Mouse (Mus musculus): ENCODE measurements around the gene Snrpa. TPM values are rescaled to one million over a fixed set of nuclear protein-coding genes. Genes with fewer than 3 reads are reported as not detected.
"Not testable (repeated sequence)": the region's sequence is repeated elsewhere in the genome, so short reads cannot be mapped to it uniquely, and the experiment has no call there.

The Snrpa gene
- 233 and 245 TPM in 2 replicates for polyA plus RNA-seq (2015; fragmentation: Nextera tagmentation; extraction: Ambion mirVana)

DNA sequence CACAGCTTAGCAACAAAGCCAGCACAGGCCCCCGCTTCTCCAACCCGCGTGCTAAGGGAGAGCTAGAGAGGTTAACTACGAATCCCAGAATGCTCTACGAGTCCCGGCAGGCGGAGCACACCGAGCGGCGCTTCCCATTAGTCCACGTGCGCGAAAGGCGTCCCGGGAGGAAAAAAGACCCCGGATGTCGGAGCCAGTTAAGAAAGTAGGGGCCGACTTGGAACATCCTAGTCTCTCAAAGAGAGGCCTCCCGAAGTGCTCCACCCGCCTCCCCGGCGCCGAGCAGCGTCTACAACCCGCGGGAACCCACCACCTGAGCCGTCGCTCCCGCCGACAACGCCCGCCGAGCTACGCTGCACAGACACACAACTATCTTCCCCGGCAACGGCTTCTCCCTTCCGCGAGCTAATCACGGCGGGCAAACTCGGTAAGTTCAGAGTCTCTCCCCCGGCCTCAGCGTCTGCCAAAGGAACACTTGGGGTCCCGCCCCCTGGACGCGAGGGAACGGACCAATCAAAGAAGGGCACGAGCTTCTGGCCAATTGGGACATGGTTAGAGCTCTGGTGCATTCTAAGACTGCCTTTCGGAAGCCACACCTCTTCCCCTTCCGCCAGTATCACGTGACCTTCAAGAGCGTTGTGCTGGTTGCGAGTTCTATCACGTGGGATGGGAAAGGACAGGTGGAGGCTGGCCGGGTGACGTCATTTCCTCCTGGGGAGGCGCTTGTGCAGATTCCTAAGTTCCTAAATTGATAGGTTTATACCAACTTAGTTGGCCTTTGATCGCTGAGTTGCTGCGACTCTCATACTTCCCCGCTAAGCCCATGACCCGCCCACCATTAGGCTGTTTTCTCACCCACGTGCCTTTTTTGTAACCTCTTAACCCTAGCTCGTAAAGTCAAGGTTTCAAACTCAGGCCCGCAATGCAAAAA, at the start of gene Snrpa, which contains the start of gene BC024978:
Gene Snrpa (minus strand): TSS at position 591 of the 931 bp plus-strand sequence.
Gene BC024978 (plus strand): TSS at position 101 of the 931 bp plus-strand sequence.
- Histone ChIP-seq H3K9me3 (no peaks in the 10 kb centered on the region), H3K4me3 (replicated peaks) (peak within 1 kb of the TSS; percentile 86), H3K4me2 (replicated peaks) (peak within 1 kb of the TSS; percentile 95), H3K9ac (replicated peaks) (peak within 1 kb of the TSS; percentile 86), H3K27ac (peak within 1 kb of the TSS; percentile 97), H3K4me1 (replicated peaks) (peaks cover 30% of the 10 kb centered on the region), H3K36me3 (peaks cover 41% of the 10 kb centered on the region), H3K27me3 (no peaks in the 10 kb centered on the region)
- peak; percentile 99 for ATAC-seq
- 1% methylated on average over 64 of the region's 64 CpGs for WGBS

DNA sequence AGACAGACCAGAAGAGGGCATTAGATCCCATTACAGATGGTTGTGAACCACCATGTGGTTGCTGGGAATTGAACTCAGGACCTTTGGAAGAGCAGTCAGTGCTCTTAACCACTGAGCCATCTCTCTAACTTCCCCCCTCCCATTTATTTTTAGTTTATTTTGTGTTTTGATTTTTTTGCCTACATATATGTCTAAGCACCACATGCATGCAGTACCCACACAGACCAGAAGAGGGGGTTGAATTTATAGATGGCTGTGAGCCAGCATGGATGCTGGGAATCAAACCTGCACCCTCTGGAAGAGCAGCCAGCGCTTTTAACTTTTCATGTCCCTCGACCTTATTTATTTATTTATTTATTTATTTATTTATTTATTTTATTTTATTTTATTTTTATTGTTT, 48.0 kb upstream of the Snrpa start:
- H3K9me3 ChIP-seq; H3K4me1 ChIP-seq (replicated peaks); H3K4me3 ChIP-seq (replicated peaks); ATAC-seq; H3K9ac ChIP-seq (replicated peaks); H3K27ac ChIP-seq; H3K4me2 ChIP-seq (replicated peaks); H3K27me3 ChIP-seq: not testable (repeated sequence)
- 83% methylated on average over 2 of the region's 2 CpGs for WGBS
- H3K36me3 ChIP-seq, result peaks cover 71% of the 10 kb centered on the region

DNA sequence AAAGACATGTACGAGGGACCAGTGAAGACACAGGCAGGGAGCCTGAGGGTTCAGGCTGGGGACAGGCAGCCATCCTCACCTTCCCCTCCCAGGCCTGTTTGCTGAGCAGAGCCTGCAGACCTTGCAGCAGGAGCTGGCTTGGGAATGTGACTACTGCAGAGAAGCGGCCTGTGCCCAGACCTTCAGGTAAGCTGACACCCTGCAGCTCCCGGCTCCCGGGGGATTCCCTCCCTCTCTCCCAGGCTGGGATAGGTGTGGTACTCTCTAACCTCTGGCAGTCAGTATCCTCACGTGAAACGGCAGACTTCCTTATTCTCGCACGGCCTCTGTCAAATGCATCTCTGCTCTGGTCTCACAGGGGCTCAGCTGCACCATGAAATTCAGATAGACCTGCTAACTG, 47.1 kb upstream of the Snrpa start:
- peaks cover 76% of the 10 kb centered on the region for H3K36me3 ChIP-seq
- H3K9me3 ChIP-seq, result no peaks in the 10 kb centered on the region
- no peak for ATAC-seq
- H3K4me3 ChIP-seq (replicated peaks), result no peak overlapping the region
- H3K9ac ChIP-seq (replicated peaks), result no peak overlapping the region
- whole genome bisulfite sequencing, result 69% methylated on average over 8 of the region's 8 CpGs
- no peaks in the 10 kb centered on the region for H3K27me3 ChIP-seq
- no peak overlapping the region for H3K4me2 ChIP-seq (replicated peaks)
- H3K4me1 ChIP-seq (replicated peaks), result no peaks in the 10 kb centered on the region
- H3K27ac ChIP-seq, result no peak overlapping the region

DNA sequence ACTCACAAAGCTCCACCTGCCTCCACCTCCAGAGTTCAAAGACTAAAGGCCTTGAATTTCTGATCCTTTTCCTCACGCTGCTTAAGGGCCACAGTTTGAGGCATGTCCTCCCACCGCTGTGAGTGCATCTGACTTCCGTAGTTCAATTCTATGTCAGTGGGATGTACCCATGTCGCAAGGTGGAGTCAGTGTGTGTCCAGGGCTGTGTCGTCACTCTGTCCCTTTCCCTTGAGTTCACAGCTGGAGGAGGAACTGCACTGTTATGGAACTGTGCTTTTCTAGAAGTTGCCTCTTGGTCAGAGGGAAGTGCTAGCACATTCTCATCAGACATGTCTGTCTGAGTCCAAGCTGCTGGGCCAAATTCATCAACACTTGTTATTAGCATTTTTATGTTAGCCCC, 42.5 kb upstream of the Snrpa start:
- 93% methylated on average over 5 of the region's 5 CpGs for WGBS
- H3K4me3 ChIP-seq (replicated peaks), result no peak overlapping the region
- no peak for ATAC-seq
- no peaks in the 10 kb centered on the region for H3K9me3 ChIP-seq
- H3K27ac ChIP-seq, result no peak overlapping the region
- H3K4me1 ChIP-seq (replicated peaks), result peaks cover 8% of the 10 kb centered on the region
- H3K4me2 ChIP-seq (replicated peaks), result no peak overlapping the region
- peaks cover 51% of the 10 kb centered on the region for H3K36me3 ChIP-seq
- H3K27me3 ChIP-seq, result no peaks in the 10 kb centered on the region
- no peak overlapping the region for H3K9ac ChIP-seq (replicated peaks)

DNA sequence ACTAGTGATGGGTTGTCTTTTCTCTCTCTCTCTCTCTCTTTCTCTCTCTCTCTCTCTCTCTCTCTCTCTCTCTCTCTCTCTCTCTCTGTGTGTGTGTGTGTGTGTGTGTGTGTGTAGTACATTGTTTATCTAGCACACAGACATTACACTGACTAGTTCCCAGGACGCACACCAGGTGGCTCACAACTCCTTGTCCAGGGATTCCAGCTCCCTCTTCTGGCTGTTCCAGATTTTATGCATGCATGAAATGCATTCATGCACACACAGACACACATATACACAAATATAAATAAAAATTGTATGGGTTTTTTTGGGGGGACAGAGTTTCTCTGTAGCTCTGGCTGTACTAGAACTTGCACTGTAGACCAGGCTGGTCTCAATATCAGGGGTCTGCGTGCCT, 41.5 kb upstream of the Snrpa start:
- H3K27ac ChIP-seq, result no peak overlapping the region
- H3K4me1 ChIP-seq (replicated peaks), result peaks cover 12% of the 10 kb centered on the region
- no peak overlapping the region for H3K4me3 ChIP-seq (replicated peaks)
- H3K9me3 ChIP-seq, result no peaks in the 10 kb centered on the region
- H3K9ac ChIP-seq (replicated peaks), result no peak overlapping the region
- 86% methylated on average over 2 of the region's 2 CpGs for WGBS
- peaks cover 43% of the 10 kb centered on the region for H3K36me3 ChIP-seq
- no peak for ATAC-seq
- H3K27me3 ChIP-seq, result no peaks in the 10 kb centered on the region
- no peak overlapping the region for H3K4me2 ChIP-seq (replicated peaks)

DNA sequence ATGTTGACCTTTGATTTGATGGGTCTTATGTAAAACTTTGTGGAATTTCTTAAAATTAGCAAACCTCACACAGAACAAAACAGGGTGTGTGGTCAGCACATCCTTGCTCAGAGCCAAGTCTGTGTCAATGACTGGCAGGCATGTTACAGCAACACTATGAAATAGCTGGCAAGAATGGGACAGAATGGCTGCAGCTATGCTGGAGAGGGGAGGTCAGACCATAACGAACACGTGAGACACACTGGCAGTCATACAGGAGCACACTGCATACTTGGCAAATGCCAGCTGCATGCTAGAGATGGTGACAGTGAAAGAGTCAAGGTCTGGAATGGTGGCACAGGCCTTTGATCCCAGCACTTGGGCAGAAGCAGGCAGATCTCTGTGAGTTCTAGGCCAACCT, 39.7 kb upstream of the Snrpa start:
- H3K4me2 ChIP-seq (replicated peaks), result no peak overlapping the region
- 91% methylated on average over 2 of the region's 2 CpGs for WGBS
- no peak overlapping the region for H3K27ac ChIP-seq
- no peaks in the 10 kb centered on the region for H3K27me3 ChIP-seq
- peaks cover 16% of the 10 kb centered on the region for H3K4me1 ChIP-seq (replicated peaks)
- H3K9me3 ChIP-seq, result no peaks in the 10 kb centered on the region
- no peak overlapping the region for H3K9ac ChIP-seq (replicated peaks)
- H3K36me3 ChIP-seq, result peaks cover 25% of the 10 kb centered on the region
- no peak overlapping the region for H3K4me3 ChIP-seq (replicated peaks)
- no peak for ATAC-seq

DNA sequence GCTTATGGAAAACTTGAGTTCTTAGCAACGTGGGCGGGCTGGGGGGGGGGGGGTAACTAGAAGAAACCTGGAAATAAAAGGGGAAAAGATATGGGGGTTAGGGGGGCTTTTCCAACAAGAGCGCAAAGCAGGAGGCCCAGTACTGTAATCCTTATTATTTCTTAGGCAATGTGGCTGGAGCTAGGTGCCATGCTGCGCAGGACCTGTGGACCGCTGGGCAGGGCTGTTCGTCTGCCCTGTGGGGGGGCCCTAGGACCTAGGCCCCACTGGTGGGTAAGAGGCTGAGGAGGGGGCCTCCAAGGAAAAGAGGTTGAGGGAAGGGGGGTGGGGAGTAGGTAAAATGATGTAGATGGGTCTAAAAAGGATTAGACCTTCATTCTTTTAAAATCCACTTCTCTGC, 37.2 kb upstream of the Snrpa start:
- Histone ChIP-seq H3K4me2 (replicated peaks) (peak overlapping the region; percentile 78), H3K27ac (peak overlapping the region; percentile 82), H3K9ac (replicated peaks) (peak overlapping the region; percentile 67), H3K36me3 (peaks cover 6% of the 10 kb centered on the region), H3K4me1 (replicated peaks) (peaks cover 21% of the 10 kb centered on the region), H3K4me3 (replicated peaks) (peak overlapping the region; percentile 61), H3K9me3 (no peaks in the 10 kb centered on the region), H3K27me3 (no peaks in the 10 kb centered on the region)
- 0% methylated on average over 6 of the region's 6 CpGs for WGBS
- ATAC-seq, result peak; percentile 59

DNA sequence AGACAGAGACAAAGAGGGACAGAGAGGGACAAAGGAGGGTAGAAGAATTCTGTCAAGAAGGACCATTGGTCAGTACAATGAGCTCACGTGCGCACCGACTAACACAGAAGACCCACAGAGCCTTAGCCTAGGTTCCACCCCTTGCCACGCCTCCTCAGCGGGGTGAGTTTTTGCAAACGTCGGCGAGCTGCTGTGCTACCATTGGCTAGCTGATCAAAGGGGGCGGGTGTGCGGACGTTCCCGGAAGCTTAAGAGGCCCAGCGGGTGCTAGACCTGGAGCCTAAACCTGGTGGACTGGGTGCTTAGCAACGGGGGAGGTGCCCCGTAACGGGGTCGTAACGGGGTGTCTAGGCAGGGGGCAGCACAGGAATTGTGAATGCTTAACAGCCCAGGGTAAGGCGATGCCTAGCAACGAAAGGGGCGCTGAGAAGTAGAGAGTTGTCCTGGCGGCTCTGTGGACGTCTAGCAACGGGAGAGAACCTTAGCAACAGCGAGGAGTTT, 36.8 kb upstream of the Snrpa start, which contains the start of gene Coq8b:
Gene Coq8b (plus strand): TSS at position 243 of the 501 bp plus-strand sequence.
- WGBS, result under 1% methylated on average over 25 of the region's 25 CpGs

DNA sequence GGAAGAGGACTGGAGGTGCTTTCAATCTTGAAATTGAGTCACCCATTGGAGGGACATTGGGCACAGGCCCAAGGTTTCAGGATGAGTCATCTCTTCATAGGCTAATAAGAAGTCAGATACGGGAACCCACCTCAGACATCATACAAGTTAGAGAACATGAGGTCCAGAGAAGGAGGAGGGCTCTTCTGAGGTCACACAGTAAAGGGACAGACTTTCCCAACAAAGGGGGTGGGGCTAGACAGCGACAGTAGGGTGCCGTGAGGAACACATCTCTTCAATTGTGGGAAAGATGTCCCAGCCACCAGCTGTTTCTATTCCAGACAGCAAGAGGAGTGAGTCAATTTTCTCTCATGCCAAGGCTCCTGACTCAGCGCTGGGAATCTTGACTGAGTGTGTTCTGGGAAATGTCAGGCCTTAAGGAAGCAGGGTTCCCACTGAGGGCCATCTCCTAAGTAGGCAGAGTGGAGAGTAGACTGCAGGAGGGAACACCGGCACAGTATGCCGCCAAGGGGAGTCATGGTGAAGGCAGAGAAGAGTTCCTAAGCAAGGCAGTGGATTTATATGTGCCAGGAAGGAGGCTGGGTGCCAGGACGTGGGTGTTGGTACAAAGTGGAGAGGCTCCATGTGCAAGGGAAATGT, 35.7 kb upstream of the Snrpa start:
- Histone ChIP-seq H3K4me2 (replicated peaks) (no peak overlapping the region), H3K4me1 (replicated peaks) (peaks cover 31% of the 10 kb centered on the region), H3K4me3 (replicated peaks) (no peak overlapping the region), H3K9me3 (no peaks in the 10 kb centered on the region), H3K27ac (peak overlapping the region; percentile 85), H3K36me3 (no peaks in the 10 kb centered on the region), H3K9ac (replicated peaks) (no peak overlapping the region), H3K27me3 (no peaks in the 10 kb centered on the region)
- 85% methylated on average over 7 of the region's 7 CpGs for WGBS
- ATAC-seq, result no peak

More for the DNA sequence above, 36.8 kb upstream of the Snrpa start, which contains the start of gene Coq8b:
- Histone ChIP-seq H3K4me1 (replicated peaks) (peaks cover 21% of the 10 kb centered on the region), H3K4me3 (replicated peaks) (peak within 1 kb of the TSS; percentile 61), H3K36me3 (peaks cover 5% of the 10 kb centered on the region), H3K9ac (replicated peaks) (peak within 1 kb of the TSS; percentile 67), H3K27me3 (no peaks in the 10 kb centered on the region), H3K27ac (peak within 1 kb of the TSS; percentile 85), H3K9me3 (no peaks in the 10 kb centered on the region), H3K4me2 (replicated peaks) (peak within 1 kb of the TSS; percentile 78)
- ATAC-seq, result peak; percentile 94

DNA sequence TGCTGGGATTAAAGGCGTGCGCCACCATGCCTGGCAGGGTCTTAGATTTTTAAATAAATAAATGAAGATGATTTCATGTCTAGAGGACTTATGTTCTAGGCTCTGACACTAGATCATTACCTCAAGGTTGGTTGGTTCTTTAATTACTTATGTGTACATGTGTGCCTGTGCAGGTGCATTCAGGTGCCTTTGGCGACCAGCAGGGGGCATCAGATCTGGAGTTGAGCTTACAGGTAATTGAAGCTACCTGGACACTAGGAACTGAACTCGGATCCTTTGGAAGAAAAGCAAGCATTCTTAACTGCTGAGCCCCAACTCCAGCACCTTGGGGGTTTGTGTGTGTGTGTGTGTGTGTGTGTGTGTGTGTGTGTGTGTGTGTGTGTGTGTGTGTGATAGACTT, 34.7 kb upstream of the Snrpa start:
- ATAC-seq, result no peak
- Histone ChIP-seq H3K4me1 (replicated peaks) (peaks cover 41% of the 10 kb centered on the region), H3K9me3 (no peaks in the 10 kb centered on the region), H3K36me3 (no peaks in the 10 kb centered on the region), H3K4me2 (replicated peaks) (no peak overlapping the region), H3K27me3 (no peaks in the 10 kb centered on the region), H3K27ac (no peak overlapping the region), H3K9ac (replicated peaks) (no peak overlapping the region), H3K4me3 (replicated peaks) (no peak overlapping the region)
- 76% methylated on average over 4 of the region's 4 CpGs for WGBS

DNA sequence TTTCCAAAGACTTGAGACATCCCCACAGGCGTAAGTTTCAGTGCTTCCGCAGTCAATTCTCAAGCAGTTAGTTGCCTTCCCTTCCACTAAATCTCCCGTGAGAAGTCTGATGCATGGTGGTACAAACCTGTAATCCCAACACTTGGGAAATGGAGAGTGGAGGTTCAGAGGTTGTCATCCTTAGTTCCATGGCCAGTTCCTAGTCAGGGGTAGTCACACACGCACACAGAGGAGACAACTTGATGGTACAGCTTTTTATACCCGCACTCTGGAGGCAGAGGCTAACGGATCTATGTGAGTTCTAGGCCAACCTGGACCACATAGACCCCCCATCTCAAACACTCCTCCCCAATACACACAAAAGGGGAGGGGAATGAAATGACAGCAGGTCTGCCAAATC, 32.8 kb upstream of the Snrpa start:
- H3K36me3 ChIP-seq, result no peaks in the 10 kb centered on the region
- H3K4me1 ChIP-seq (replicated peaks), result peaks cover 56% of the 10 kb centered on the region
- H3K9me3 ChIP-seq, result no peaks in the 10 kb centered on the region
- peak overlapping the region; percentile 87 for H3K27ac ChIP-seq
- H3K27me3 ChIP-seq, result no peaks in the 10 kb centered on the region
- ATAC-seq, result no peak
- H3K4me3 ChIP-seq (replicated peaks), result peak overlapping the region; percentile 89
- WGBS, result 15% methylated on average over 6 of the region's 6 CpGs
- H3K9ac ChIP-seq (replicated peaks), result peak overlapping the region; percentile 94
- peak overlapping the region; percentile 90 for H3K4me2 ChIP-seq (replicated peaks)

DNA sequence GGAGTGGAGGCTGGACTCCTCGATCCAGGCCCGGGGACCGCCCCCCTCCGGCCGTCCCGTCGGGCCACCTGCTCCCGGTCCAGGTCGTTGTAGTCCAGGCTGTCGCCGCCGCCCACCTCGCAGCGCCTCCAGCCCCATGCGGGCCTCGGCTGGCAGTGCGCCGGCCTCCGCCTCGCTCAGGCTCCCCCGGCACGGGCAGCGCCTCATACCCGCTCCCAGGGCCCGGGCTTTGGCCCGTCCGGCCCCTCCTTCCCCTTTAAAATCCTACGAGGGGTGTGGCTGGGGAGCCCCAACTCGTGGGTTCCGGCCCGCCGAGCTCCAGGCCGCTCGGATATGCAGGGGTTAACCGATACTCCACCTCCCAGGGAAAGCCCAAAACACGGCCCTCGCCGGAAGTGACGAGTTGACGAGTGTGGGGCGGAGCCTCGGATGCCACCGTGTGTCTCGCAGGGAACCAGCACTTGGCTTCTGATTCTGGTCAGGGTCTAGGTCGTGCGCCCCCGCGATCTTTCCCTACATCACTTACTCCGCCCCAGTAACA, 32.3 kb upstream of the Snrpa start, which contains the start of gene Itpkc:
Gene Itpkc (minus strand): TSS at position 381 of the 541 bp plus-strand sequence.
- no peaks in the 10 kb centered on the region for H3K9me3 ChIP-seq
- peak within 1 kb of the TSS; percentile 89 for H3K4me3 ChIP-seq (replicated peaks)
- peaks cover 56% of the 10 kb centered on the region for H3K4me1 ChIP-seq (replicated peaks)
- H3K36me3 ChIP-seq, result no peaks in the 10 kb centered on the region
- peak within 1 kb of the TSS; percentile 94 for H3K9ac ChIP-seq (replicated peaks)
- no peaks in the 10 kb centered on the region for H3K27me3 ChIP-seq
- WGBS, result 1% methylated on average over 49 of the region's 49 CpGs
- peak; percentile 78 for ATAC-seq
- H3K4me2 ChIP-seq (replicated peaks), result peak within 1 kb of the TSS; percentile 90
- peak within 1 kb of the TSS; percentile 87 for H3K27ac ChIP-seq
